Mouse (Mus musculus) midbrain, embryonic 12.5 days (tissue): ENCODE results near the gene Gpr171. TPM values are rescaled to one million over a fixed set of nuclear protein-coding genes. Genes with fewer than 3 reads are reported as not detected.
A peak's percentile ranks its signal among the peaks of the same experiment; 100 is the strongest.
"Not testable (repeated sequence)": the region's sequence is repeated elsewhere in the genome, so short reads cannot be mapped to it uniquely, and the experiment has no call there.

Experiments used
- ATAC-seq: fragments of 200-750 bp; cut with Nextera tagmentation; 2 replicates; pipeline ENCODE4 v1.8.0; 2017; ENCODE audit warnings: low read depth, moderate TSS enrichment, moderate library complexity; ENCODE audit not compliant: low FRiP score
- H3K27ac ChIP-seq: fragments of 300-500 bp; sonication (generic); replicated peaks from 2 replicates; pipeline ENCODE4 v1.5.1; 2016; ENCODE audit warnings: mild to moderate bottlenecking
- H3K27me3 ChIP-seq: fragments of 300-500 bp; sonication (generic); 2 replicates; pipeline ENCODE4 v1.6.1; 2016; ENCODE audit warnings: mild to moderate bottlenecking
- H3K36me3 ChIP-seq: fragments of 300-500 bp; sonication (generic); 2 replicates; pipeline ENCODE4 v1.6.1; 2016
- H3K4me1 ChIP-seq: fragments of 300-500 bp; sonication (generic); 2 replicates; pipeline ENCODE4 v1.6.1; 2016
- H3K4me2 ChIP-seq: fragments of 300-500 bp; sonication (generic); replicated peaks from 2 replicates; pipeline ENCODE4 v1.6.1; 2016; ENCODE audit warnings: mild to moderate bottlenecking, moderate library complexity
- H3K4me3 ChIP-seq: fragments of 300-500 bp; sonication (generic); 2 replicates; pipeline ENCODE4 v1.5.1; 2016; ENCODE audit warnings: mild to moderate bottlenecking
- H3K9ac ChIP-seq: fragments of 300-500 bp; sonication (generic); replicated peaks from 2 replicates; pipeline ENCODE4 v1.6.1; 2016; ENCODE audit warnings: mild to moderate bottlenecking, moderate library complexity
- H3K9me3 ChIP-seq: fragments of 300-500 bp; sonication (generic); 2 replicates; pipeline ENCODE4 v1.6.1; 2016; ENCODE audit warnings: mild to moderate bottlenecking
- WGBS: fragments of 180-500 bp; shearing (Covaris S2); methylation state at CpG from one replicate; pipeline ENCODE4 v1.1.7; 2016; 5-methylcytosine and 5-hydroxymethylcytosine counted together
- polyA plus RNA-seq: library from polyadenylated mRNA; unstranded; fragments of >200 nt; fragmentation: Nextera tagmentation; extraction: Ambion mirVana; gene quantifications from 2 replicates; pipeline ENCODE4 v1.2.1, GENCODE M21; 2016

The Gpr171 gene
- polyA plus RNA-seq, 1 experiment from 2014 or later = 1.8 TPM

DNA sequence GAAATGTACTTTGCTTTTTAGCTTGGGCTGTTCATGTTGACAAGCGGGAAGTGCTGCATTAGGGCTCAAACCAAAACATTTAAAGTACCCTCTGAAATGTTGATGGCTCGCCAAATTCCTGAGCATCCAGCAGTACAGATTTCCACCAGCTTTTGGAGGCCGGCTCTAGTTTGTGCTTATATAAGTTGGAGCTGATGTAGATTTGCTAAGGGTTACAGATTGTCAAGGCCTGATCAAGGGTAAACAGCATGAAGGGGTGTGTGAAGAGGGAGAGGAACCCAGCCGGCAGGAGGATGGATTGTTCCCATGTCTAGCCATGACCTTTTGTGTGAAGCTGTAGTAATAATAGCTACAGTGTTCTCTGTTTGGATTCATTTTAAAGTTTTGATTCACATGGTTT, 29.5 kb upstream of the Gpr171 start:
- no peak overlapping the region for H3K4me3 ChIP-seq
- H3K27ac ChIP-seq = no peak overlapping the region
- no peak overlapping the region for H3K9ac ChIP-seq
- no peak overlapping the region for H3K4me2 ChIP-seq
- no peaks in the 10 kb centered on the region for H3K27me3 ChIP-seq
- ATAC-seq = no peak
- H3K9me3 ChIP-seq = no peaks in the 10 kb centered on the region
- H3K4me1 ChIP-seq = no peaks in the 10 kb centered on the region
- whole genome bisulfite sequencing = 80% methylated on average over 4 of the region's 4 CpGs
- no peaks in the 10 kb centered on the region for H3K36me3 ChIP-seq

DNA sequence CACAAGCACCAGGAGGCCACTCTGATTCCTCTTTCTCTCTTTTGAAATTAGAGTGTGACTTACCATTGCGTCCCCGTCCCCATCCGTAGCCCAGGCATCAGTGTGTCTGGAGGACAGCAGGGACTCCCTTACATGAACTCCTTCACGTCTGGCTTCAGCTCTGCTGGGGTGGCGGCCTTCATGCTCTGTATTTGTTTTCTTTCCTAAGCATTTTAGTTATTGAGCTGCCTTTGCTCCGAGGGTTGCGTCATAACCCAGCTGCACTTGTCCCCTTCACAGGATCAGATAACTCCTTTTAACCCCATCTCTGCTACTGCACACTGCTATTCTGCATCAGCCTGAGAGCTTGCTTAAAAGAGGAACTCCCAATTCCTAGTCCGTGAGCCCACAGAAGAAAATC, 28.8 kb upstream of the Gpr171 start:
- no peak overlapping the region for H3K27ac ChIP-seq
- no peak overlapping the region for H3K4me3 ChIP-seq
- no peaks in the 10 kb centered on the region for H3K9me3 ChIP-seq
- no peaks in the 10 kb centered on the region for H3K36me3 ChIP-seq
- no peaks in the 10 kb centered on the region for H3K27me3 ChIP-seq
- 74% methylated on average over 8 of the region's 8 CpGs for WGBS
- H3K9ac ChIP-seq = no peak overlapping the region
- no peak for ATAC-seq
- no peak overlapping the region for H3K4me2 ChIP-seq
- no peaks in the 10 kb centered on the region for H3K4me1 ChIP-seq

DNA sequence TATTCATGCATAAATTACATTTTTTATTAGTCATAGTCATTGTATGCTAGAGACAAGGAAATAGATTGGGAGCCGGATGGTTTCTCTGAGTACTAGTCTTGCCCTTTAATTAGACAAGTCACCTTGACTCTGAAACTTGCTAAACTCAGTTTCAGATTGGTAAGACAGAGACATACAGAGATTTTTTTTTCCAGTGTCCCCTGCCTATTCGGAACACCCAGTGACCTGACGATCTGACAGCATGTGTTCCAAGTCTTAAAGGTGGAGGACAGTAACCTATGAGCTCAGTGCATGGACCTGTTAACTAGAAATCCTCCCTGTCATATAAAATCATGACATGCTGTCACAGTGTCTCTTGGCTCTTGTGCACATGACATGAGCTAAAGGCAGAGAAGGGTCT, 27.9 kb upstream of the Gpr171 start:
- H3K4me2 ChIP-seq = no peak overlapping the region
- H3K9me3 ChIP-seq = no peaks in the 10 kb centered on the region
- no peaks in the 10 kb centered on the region for H3K4me1 ChIP-seq
- H3K4me3 ChIP-seq = no peak overlapping the region
- H3K36me3 ChIP-seq = no peaks in the 10 kb centered on the region
- 92% methylated on average over 3 of the region's 3 CpGs for WGBS
- no peak overlapping the region for H3K9ac ChIP-seq
- no peaks in the 10 kb centered on the region for H3K27me3 ChIP-seq
- ATAC-seq = no peak
- H3K27ac ChIP-seq = no peak overlapping the region

DNA sequence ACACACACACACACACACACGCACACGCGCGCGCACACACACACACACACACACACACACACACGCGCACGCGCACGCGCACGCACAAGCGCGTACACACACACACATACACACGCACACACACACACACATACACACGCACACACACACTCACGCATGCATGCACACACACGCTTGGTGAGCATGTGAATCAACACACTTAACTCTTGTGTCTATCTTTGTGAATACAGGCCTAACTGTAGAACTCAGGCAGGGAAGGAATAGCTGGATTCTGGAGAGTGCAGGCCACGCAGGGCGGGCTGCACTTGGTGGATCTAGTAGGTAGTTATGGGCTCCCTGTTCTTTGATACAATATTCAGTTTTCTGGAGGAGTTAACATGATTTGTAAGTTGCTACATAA, 27.1 kb upstream of the Gpr171 start:
- Histone ChIP-seq H3K36me3 (no peaks in the 10 kb centered on the region), H3K9me3 (no peaks in the 10 kb centered on the region), H3K27ac (no peak overlapping the region), H3K27me3 (no peaks in the 10 kb centered on the region), H3K4me3 (no peak overlapping the region), H3K9ac (no peak overlapping the region), H3K4me2 (no peak overlapping the region), H3K4me1 (no peaks in the 10 kb centered on the region)
- 81% methylated on average over 20 of the region's 20 CpGs for WGBS
- ATAC-seq = no peak

DNA sequence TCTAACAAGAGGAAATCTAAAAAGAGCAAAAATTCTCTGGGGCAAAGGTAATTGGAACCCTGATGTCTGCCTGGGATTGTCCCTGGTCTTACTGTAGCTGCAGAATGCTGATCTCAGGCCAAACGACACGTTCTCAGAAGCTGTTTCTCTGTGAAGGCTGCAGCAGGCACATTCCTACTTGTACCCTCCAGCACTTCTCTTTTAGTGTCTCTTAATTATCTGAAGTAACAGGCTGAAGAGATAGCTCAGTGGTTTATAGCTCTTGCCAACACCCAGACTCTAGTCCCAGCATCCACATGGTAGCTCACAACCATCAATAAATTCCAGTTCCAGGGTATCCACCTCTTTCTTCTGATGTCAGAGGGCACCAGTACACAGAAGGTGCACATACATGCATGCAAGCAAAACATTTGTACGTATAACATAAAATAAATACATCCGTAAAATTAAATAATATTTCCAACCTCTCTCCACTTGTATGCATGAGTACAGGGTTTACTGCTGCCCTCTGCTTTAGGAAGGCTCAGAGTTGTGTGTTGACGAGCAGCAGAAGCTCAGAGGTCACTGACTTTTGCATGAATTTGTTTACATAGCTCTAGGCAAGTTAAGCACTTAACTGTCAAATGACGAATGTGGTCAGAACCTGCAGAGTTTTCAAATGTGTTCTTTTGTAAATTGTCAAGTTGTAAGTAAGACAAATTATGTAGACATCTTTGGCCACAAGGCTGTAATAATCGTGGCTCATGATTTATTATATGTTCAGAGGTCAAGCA, 24.3 kb upstream of the Gpr171 start:
- Histone ChIP-seq H3K9ac (no peak overlapping the region), H3K4me3 (no peak overlapping the region), H3K36me3 (no peaks in the 10 kb centered on the region), H3K27me3 (no peaks in the 10 kb centered on the region), H3K4me1 (no peaks in the 10 kb centered on the region), H3K4me2 (no peak overlapping the region), H3K9me3 (no peaks in the 10 kb centered on the region), H3K27ac (no peak overlapping the region)
- ATAC-seq = no peak
- whole genome bisulfite sequencing = 70% methylated on average over 7 of the region's 7 CpGs

DNA sequence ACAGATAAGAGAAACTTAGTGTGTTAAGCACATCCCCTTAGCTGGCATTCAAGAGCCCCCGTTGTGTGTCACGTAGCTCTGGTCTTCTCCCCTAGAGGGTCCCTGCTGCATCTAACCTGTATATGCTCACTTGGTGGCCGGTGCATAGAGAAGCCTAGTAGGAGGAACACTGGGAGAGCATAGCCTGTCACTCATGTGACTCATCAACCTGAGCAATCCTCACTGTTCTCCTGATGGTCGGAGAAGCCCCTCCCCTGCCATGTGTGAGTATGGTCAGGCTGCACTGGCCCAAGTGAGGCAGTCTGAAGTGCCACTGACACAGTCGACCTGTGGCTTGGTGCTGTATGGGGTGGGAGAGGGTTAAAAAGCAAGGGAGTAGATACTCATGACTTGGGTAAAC, 23.4 kb upstream of the Gpr171 start:
- Histone ChIP-seq H3K27ac (no peak overlapping the region), H3K36me3 (no peaks in the 10 kb centered on the region), H3K4me2 (no peak overlapping the region), H3K4me1 (no peaks in the 10 kb centered on the region), H3K4me3 (no peak overlapping the region), H3K9ac (no peak overlapping the region), H3K9me3 (no peaks in the 10 kb centered on the region), H3K27me3 (no peaks in the 10 kb centered on the region)
- ATAC-seq = no peak
- WGBS = 70% methylated on average over 5 of the region's 5 CpGs

DNA sequence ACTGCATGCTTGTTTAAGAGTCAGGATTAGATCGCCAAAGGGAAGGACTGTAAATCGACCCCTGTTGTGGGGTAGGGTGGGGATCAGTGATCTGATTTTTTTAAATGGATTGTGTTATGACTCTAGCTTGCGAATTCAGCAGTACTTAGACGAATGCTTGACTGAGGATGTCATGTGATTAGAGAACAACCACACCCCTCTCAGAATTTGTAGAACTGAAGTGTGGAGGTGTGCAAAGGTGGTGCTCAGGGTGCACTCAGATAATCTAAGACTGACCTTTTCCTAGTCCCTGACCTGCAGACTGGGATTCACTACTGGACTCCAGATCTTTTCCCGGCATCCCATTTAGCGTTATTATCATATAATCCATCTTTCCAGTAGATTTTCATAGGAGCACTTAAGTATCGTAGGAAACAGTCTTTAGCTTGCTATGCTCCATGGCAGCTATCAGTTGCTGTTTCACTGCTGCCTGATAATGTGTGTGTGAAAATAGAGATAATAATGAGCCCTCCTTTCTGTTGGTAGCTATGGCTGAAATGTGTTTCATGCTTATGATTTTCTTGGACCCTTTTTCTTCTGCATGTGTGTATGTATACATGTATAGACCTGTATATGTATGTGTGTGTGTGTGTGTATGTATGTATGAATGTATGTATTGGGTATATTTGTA, 20.3 kb upstream of the Gpr171 start:
- Histone ChIP-seq H3K4me3 (no peak overlapping the region), H3K9me3 (no peaks in the 10 kb centered on the region), H3K27ac (no peak overlapping the region), H3K36me3 (no peaks in the 10 kb centered on the region), H3K9ac (no peak overlapping the region), H3K4me1 (no peaks in the 10 kb centered on the region), H3K4me2 (no peak overlapping the region), H3K27me3 (no peaks in the 10 kb centered on the region)
- WGBS = 64% methylated on average over 7 of the region's 7 CpGs
- no peak for ATAC-seq

DNA sequence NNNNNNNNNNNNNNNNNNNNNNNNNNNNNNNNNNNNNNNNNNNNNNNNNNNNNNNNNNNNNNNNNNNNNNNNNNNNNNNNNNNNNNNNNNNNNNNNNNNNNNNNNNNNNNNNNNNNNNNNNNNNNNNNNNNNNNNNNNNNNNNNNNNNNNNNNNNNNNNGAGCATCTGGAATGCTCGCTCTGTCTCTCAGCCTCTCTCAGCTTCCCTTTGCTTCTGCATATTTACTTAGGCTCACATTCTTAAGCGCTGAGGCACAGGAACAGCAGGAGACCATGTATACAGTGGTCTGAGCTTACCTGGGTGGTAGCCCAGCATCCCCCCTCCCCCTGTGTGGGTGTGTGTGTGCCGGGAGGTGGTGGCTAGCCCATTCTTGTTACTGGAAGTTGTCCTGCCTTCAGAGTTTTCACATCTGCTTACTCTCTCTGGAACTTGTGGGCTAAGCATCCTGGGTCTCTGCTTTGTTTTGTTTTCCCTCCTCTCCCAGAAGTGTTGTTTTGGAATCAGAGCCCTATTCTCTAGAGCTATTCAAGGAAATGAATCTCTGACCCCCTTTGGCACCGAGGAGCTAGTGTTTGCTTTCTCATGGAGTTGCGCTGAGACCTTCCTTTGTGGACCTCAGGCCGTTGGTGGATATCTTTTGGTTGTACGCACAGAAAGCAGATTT, 19.6 kb upstream of the Gpr171 start:
- no peaks in the 10 kb centered on the region for H3K9me3 ChIP-seq
- no peak overlapping the region for H3K4me2 ChIP-seq
- H3K27me3 ChIP-seq = no peaks in the 10 kb centered on the region
- no peak overlapping the region for H3K27ac ChIP-seq
- no peaks in the 10 kb centered on the region for H3K4me1 ChIP-seq
- 0 out of 2 replicates have a peak, but pooled peaks have one; percentile 41 for ATAC-seq
- H3K9ac ChIP-seq = no peak overlapping the region
- H3K36me3 ChIP-seq = no peaks in the 10 kb centered on the region
- WGBS = 24% methylated on average over 7 of the region's 7 CpGs
- H3K4me3 ChIP-seq = no peak overlapping the region

DNA sequence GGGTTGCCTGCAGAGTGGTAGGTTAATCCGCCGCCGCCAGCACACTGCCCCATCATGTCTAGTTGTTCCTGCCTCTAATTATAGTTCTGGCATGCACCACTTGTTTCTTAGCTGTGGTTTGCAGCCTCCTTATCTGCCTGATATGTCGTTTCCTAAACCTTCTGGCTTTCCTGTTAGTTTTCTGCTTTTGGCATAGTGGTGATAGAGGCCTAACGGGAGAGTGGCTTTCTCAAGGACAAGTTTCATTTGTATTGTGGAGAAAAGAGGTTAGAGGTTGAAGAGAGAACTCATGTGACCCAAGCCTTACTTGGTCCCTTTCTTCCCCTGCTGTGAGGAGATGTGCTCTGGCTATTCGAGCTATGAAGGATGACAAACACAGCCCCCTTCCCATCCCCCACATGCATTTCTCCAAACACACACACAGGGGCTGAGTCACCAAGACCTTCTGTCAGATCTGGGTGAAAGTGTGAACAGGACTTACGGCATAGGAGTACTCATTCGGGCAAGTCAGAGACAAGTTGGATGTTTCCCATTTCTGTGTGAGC, 12.4 kb upstream of the Gpr171 start:
- ATAC-seq = no peak
- Histone ChIP-seq H3K9ac (no peak overlapping the region), H3K27me3 (no peaks in the 10 kb centered on the region), H3K27ac (no peak overlapping the region), H3K9me3 (no peaks in the 10 kb centered on the region), H3K4me3 (no peak overlapping the region), H3K36me3 (0 out of 2 replicates have a peak, but pooled peaks cover 5% of the 10 kb centered on the region), H3K4me2 (no peak overlapping the region), H3K4me1 (no peaks in the 10 kb centered on the region)
- WGBS = 91% methylated on average over 8 of the region's 8 CpGs

DNA sequence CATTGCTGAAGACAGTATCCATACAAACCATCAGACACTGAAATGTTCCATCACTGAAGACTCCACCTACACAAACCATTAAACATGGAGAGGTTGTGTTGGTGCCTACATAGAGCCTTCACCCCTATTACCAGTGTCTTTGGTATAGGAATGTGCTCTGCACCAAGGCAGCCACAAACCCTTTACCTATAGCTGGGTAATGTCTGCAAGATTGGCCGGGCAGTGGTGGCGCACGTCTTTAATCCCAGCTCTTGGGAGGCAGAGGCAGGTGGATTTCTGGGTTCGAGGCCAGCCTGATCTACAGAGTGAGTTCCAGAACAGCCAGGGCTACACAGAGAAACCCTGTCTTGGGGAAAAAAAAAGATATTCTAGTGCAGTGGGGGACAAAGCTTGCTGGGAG, 11.7 kb upstream of the Gpr171 start:
- WGBS = 93% methylated on average over 4 of the region's 4 CpGs
- H3K9me3 ChIP-seq, ATAC-seq: not testable (repeated sequence)

DNA sequence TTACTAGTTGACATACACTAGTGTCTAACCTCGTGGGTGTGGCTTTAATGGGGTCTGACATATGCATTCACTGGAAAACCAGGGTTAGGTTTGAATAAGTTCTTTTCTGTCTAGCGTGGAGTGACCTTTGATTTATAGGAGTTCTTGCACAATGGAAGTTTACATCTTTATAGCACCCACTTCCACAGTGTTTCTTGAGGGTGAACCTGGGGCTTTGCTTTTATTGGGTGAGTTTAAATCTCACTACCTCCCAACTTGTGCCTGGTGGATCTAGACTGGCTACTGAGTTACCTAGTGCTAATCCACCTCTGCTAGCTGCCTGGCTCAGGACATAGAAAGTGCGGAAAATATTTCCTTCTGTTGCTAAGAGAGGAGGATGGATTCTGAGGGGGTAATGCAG, 10.3 kb upstream of the Gpr171 start:
- no peak overlapping the region for H3K27ac ChIP-seq
- H3K4me3 ChIP-seq = no peak overlapping the region

More for the DNA sequence above, 11.7 kb upstream of the Gpr171 start:
- H3K36me3 ChIP-seq, H3K27me3 ChIP-seq, H3K4me1 ChIP-seq, H3K4me3 ChIP-seq, H3K4me2 ChIP-seq, H3K27ac ChIP-seq, H3K9ac ChIP-seq: not testable (repeated sequence)

DNA sequence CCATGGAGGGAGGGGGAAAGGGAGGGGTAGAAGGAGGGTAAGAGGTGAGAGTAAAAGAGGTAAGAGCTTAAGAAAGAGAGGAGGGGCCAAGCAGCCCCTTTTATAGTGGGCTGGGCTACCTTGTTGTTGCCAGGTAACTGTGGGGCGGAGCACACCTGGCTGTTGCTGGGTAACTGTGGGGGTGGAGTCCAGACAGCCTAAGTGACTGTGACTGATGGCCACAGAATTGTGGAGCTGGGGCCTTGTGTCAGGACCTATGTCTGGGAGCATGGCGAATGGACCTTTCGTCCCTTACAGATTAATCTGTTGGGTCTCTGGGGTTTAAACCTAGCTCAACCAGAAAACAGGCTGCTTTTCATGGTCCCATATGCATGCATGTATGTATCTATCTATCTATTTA, 8.2 kb upstream of the Gpr171 start:
- WGBS = 92% methylated on average over 3 of the region's 3 CpGs
- not testable (repeated sequence) for H3K4me1 ChIP-seq, H3K4me3 ChIP-seq, H3K36me3 ChIP-seq, ATAC-seq, H3K4me2 ChIP-seq, H3K27ac ChIP-seq, H3K9me3 ChIP-seq, H3K27me3 ChIP-seq, H3K9ac ChIP-seq

More for the DNA sequence above, 10.3 kb upstream of the Gpr171 start:
- 0 out of 2 replicates have a peak, but pooled peaks cover 5% of the 10 kb centered on the region for H3K36me3 ChIP-seq
- no peak for ATAC-seq
- 77% methylated on average over 3 of the region's 3 CpGs for WGBS
- H3K4me1 ChIP-seq = no peaks in the 10 kb centered on the region
- no peak overlapping the region for H3K9ac ChIP-seq
- no peak overlapping the region for H3K4me2 ChIP-seq
- H3K27me3 ChIP-seq = no peaks in the 10 kb centered on the region
- H3K9me3 ChIP-seq = no peaks in the 10 kb centered on the region
